Mouse (Mus musculus): ENCODE measurements at regions not wholly inside any gene's neighbourhood (a gene's known extent, or its start where the extent isn't known, plus 50 kb on each side); places are given as distances from the start of the nearest gene placed in this dataset.

DNA sequence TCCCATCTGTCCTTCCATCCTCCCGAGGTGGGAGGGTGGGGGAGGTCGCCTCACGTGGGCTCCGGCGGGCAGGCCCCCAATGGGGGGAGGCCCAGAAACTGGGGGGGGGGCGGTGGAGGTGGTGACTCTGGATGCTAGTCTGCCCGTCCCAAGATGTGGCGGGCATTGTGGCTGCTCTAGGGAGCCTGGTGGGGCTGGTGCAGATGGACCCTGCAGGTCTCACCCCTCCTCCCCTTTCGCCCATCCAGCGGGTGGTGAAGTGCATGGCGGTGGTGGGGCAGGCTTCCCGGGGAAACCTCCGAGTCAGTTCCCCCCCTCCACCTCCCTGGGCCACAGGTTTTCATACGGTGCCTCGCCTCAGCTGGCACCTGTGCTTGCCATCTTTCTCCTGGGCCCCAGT lies 88.6 kb downstream of the Inhba start:
- Histone ChIP-seq H3K9ac (replicated peaks) (no peak overlapping the region), H3K36me3 (no peaks in the 10 kb centered on the region), H3K4me3 (replicated peaks) (no peak overlapping the region), H3K27ac (no peak overlapping the region), H3K27me3 (no peaks in the 10 kb centered on the region), H3K4me2 (replicated peaks) (no peak overlapping the region), H3K9me3 (no peaks in the 10 kb centered on the region), H3K4me1 (replicated peaks) (no peaks in the 10 kb centered on the region)
- 85% methylated on average over 15 of the region's 15 CpGs for WGBS
- ATAC-seq: no peak

DNA sequence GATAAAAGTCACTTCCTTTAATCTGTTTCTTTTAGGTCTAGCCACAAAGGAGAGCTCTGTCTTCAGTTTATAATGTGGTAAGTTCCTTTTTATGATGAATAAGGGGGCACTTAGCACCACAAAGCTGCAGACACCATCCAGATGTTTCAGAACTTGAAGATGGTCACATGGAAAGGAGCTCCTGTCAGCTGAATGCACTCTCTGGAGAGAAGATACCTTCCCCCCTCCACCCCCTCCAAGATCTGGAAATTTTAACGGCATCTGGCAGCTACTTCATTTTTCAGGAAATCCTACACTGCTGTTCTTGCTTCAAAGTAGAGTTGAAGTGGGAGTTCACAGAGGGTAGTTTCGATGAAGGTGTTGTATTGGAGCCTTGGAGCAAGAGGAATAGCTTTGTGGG lies 103.2 kb downstream of the Inhba start:
- Histone ChIP-seq H3K9ac (replicated peaks) (no peak overlapping the region), H3K27ac (no peak overlapping the region), H3K4me2 (replicated peaks) (no peak overlapping the region), H3K4me1 (replicated peaks) (no peaks in the 10 kb centered on the region), H3K36me3 (no peaks in the 10 kb centered on the region), H3K4me3 (replicated peaks) (no peak overlapping the region), H3K9me3 (no peaks in the 10 kb centered on the region), H3K27me3 (no peaks in the 10 kb centered on the region)
- ATAC-seq: no peak
- 78% methylated on average over 2 of the region's 2 CpGs for WGBS

DNA sequence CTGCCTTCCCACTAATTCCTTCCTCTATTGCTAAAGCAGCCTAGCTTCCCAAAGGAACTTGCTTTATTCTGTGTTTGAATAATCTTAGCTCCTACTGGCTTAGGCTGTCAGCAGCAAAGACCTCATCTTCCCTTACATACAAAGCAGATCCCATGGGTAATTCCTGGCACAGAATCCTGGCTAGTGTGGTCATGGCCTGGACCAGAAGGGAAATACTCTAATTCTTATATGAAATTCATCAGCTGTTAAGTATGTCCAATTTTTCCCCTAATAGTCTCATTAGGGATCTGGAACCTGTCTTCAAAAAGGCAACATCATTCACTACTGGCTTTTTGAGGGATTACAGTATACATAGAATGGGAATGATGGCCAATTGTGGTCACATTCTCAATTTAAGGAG lies 135.0 kb downstream of the Inhba start:
- no peaks in the 10 kb centered on the region for H3K9me3 ChIP-seq
- H3K27ac ChIP-seq: no peak overlapping the region
- ATAC-seq: no peak
- H3K27me3 ChIP-seq: no peaks in the 10 kb centered on the region
- H3K4me3 ChIP-seq (replicated peaks): no peak overlapping the region
- H3K4me1 ChIP-seq (replicated peaks): no peaks in the 10 kb centered on the region
- H3K9ac ChIP-seq (replicated peaks): no peak overlapping the region
- H3K36me3 ChIP-seq: no peaks in the 10 kb centered on the region
- H3K4me2 ChIP-seq (replicated peaks): no peak overlapping the region

DNA sequence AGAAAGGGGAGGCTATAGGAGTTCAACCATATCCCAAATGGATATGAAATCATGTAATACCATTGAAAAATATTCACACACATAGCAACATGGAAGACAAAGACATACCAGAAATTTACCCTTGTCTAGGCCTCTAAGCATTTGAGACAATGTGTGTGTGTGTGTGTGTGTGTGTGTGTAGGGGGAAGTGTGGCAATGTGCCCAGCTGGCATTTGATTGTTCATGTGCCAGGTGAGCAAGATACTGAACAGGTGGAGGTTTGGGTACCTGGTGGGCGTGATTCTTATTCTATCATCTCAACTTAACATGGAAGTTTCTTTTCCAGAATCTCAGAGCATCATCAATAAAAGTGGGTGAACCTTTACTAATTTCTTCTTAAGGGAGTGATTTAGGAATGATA lies 143.3 kb downstream of the Inhba start:
- 79% methylated on average over 1 of the region's 1 CpGs for WGBS
- Histone ChIP-seq H3K4me3 (replicated peaks) (no peak overlapping the region), H3K36me3 (no peaks in the 10 kb centered on the region), H3K27me3 (no peaks in the 10 kb centered on the region), H3K9ac (replicated peaks) (no peak overlapping the region), H3K4me1 (replicated peaks) (no peaks in the 10 kb centered on the region), H3K27ac (no peak overlapping the region), H3K4me2 (replicated peaks) (no peak overlapping the region), H3K9me3 (no peaks in the 10 kb centered on the region)
- no peak for ATAC-seq

DNA sequence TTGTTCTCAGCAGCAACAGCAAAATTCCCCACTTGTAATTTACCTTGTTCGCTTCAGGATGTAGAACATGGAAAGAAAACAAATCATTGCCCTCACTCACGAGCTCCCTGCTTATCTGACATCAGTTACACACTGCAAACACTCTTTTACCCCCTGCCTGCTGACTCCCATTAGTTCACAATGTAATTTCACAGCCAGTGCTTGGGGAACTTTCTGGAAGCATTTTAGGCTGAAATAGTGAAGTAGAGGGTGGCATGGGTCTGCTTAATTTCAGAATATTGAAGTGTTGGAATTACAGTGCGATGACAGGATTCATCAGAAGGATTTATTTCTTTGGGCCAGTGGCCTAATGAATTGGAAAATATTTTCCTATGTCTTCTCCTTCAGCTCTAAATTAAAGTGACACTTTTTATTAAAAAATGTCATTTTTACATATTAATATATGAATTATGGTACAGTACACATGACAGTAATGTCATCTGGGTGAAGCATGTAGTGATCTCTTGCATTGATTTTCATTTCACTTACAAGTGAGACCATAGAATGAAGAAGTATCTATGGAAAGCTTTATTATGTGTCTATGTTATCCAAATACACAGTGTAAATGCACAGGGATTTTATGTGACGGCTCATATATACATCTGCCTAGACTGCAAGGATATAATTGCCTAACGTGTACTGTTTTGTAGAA lies 153.7 kb downstream of the Inhba start:
- H3K27ac ChIP-seq: no peak overlapping the region
- 84% methylated on average over 5 of the region's 5 CpGs for WGBS
- ATAC-seq: no peak

DNA sequence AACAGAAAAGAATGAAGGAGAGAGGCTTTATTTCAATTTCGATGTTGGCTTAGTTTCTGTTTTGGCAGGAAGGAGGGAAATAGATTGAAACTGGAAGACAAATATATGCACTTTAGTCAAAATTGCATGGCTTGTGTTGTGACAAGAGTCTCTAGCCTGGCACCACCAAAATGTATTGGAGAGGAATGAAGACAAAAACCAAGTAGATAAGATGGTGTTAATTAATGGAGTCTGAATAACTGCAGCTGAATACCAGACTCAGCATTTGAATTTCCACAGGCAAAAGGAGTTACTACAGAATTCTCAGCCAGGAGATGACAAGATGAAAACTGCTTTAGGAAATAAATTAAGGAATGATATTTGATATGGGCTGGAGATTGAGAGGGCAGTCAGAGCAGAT lies 185.0 kb downstream of the Inhba start:
- Histone ChIP-seq H3K27me3 (no peaks in the 10 kb centered on the region), H3K36me3 (no peaks in the 10 kb centered on the region), H3K27ac (no peak overlapping the region), H3K4me2 (replicated peaks) (no peak overlapping the region), H3K9ac (replicated peaks) (no peak overlapping the region), H3K9me3 (no peaks in the 10 kb centered on the region), H3K4me1 (replicated peaks) (no peaks in the 10 kb centered on the region), H3K4me3 (replicated peaks) (no peak overlapping the region)
- ATAC-seq: no peak
- WGBS: 91% methylated on average over 1 of the region's 1 CpGs

More for the DNA sequence above, 153.7 kb downstream of the Inhba start:
- no peaks in the 10 kb centered on the region for H3K27me3 ChIP-seq
- no peak overlapping the region for H3K9ac ChIP-seq (replicated peaks)
- H3K4me3 ChIP-seq (replicated peaks): no peak overlapping the region
- no peaks in the 10 kb centered on the region for H3K4me1 ChIP-seq (replicated peaks)
- H3K36me3 ChIP-seq: no peaks in the 10 kb centered on the region
- no peak overlapping the region for H3K4me2 ChIP-seq (replicated peaks)
- no peaks in the 10 kb centered on the region for H3K9me3 ChIP-seq

DNA sequence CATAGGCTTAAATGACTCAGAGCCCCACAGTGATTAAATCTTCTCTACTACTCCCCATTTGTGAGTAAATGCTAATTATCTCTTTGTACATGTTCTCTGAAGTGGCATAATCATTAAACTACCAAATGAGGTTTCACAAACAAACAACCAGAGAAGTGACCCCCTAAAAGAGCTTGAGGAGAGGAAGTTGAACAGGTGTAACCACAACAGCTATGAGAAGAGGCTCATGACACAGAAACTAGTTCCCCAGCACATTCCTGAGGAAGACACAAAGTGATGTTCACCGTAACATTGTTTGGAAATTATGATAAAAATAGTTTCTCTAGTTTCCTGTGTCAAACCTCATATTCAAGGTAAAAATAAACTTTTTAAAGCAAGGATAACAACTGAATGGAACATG lies 188.4 kb downstream of the Inhba start:
- Histone ChIP-seq H3K4me2 (replicated peaks) (no peak overlapping the region), H3K27me3 (no peaks in the 10 kb centered on the region), H3K27ac (no peak overlapping the region), H3K9me3 (no peaks in the 10 kb centered on the region), H3K36me3 (no peaks in the 10 kb centered on the region), H3K9ac (replicated peaks) (no peak overlapping the region), H3K4me3 (replicated peaks) (no peak overlapping the region), H3K4me1 (replicated peaks) (no peaks in the 10 kb centered on the region)
- 96% methylated on average over 1 of the region's 1 CpGs for WGBS
- no peak for ATAC-seq

DNA sequence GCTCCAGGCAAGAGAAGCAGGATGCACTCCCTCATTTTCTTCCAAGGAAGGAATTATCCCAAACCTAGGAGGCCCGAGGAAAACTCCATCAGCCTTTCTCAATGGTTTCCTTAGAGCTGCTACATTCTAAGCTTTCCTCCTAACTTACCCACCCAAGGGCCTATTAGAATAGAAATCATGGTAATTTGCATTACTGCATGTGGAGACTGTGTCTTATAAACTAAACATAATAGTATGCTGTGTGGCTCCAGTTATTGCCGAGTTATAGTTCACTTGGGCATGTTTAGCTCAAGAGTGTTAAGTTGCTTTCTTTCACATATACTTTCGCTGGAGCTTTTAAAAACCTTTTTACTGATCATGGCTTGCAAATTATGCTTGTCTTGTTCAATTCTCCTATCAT lies 191.5 kb downstream of the Inhba start:
- Histone ChIP-seq H3K4me2 (replicated peaks) (no peak overlapping the region), H3K27ac (no peak overlapping the region), H3K4me1 (replicated peaks) (no peaks in the 10 kb centered on the region), H3K9ac (replicated peaks) (no peak overlapping the region), H3K36me3 (no peaks in the 10 kb centered on the region), H3K9me3 (no peaks in the 10 kb centered on the region), H3K27me3 (no peaks in the 10 kb centered on the region), H3K4me3 (replicated peaks) (no peak overlapping the region)
- 83% methylated on average over 3 of the region's 3 CpGs for WGBS
- ATAC-seq: no peak

DNA sequence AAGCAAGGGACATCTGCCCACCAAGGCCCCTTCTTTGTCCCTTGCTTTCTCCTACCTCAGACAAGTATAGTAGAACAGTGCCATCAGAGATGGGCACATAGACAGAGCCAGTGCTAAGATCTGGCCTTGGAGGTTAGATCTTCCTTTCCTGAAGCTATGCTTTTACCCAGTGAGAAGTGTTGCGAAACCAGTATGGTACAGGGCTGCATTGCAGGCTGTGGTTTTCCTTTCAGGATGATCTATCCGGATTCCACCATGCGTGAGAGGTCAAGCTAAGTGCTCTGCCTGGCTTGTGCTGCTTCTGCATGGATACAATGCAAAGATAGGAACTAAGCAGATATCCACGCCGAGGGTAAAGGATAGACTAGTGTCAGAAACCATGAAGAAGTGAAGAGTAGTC lies 192.4 kb downstream of the Inhba start:
- no peak overlapping the region for H3K4me3 ChIP-seq (replicated peaks)
- 95% methylated on average over 5 of the region's 5 CpGs for WGBS
- H3K27me3 ChIP-seq: no peaks in the 10 kb centered on the region
- H3K27ac ChIP-seq: no peak overlapping the region
- ATAC-seq: no peak
- H3K9me3 ChIP-seq: no peaks in the 10 kb centered on the region
- no peak overlapping the region for H3K4me2 ChIP-seq (replicated peaks)
- no peak overlapping the region for H3K9ac ChIP-seq (replicated peaks)
- H3K4me1 ChIP-seq (replicated peaks): no peaks in the 10 kb centered on the region
- H3K36me3 ChIP-seq: no peaks in the 10 kb centered on the region

DNA sequence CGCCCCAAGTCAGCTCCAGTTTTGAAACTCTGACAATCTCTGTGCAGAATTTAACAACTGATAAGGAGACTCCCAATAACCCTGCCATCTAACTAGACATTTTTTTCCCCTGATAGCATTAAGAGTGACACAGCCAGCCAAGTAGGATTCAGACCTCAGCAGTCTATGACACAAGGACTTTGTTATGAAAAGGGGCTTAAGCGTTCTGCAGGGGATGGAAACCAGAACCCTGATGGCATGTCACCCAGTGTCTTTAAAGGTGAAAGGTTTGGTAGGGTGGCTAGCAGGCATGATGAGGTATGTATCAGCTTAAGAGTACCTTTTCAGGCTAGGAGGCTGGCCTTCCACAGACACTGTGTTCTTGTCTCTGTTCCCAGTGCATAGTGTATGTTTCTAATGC lies 199.8 kb downstream of the Inhba start:
- Histone ChIP-seq H3K27ac (no peak overlapping the region), H3K4me2 (replicated peaks) (no peak overlapping the region), H3K36me3 (no peaks in the 10 kb centered on the region), H3K9me3 (no peaks in the 10 kb centered on the region), H3K4me1 (replicated peaks) (no peaks in the 10 kb centered on the region), H3K9ac (replicated peaks) (no peak overlapping the region), H3K4me3 (replicated peaks) (no peak overlapping the region), H3K27me3 (no peaks in the 10 kb centered on the region)
- WGBS: 80% methylated on average over 2 of the region's 2 CpGs
- no peak for ATAC-seq

DNA sequence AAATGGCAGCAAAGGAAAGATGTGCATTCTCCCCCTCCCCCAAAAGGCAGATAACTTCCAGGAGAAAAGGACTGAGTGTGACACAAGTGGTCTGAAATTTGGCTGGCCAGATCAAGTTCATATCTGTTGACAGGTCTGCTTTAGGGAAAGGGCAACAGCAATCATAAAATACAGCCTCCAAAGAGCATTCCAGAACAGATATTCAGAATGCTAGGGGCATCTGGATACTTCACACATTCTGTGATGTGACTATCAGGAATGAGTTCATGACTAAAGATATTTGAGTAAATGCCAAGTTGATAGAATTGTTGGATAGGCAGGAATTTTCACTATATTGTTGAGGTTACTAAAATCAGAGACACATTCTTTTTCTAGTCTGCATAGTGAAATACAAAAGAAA lies 208.2 kb downstream of the Inhba start:
- no peak overlapping the region for H3K27ac ChIP-seq
- no peaks in the 10 kb centered on the region for H3K4me1 ChIP-seq (replicated peaks)
- no peaks in the 10 kb centered on the region for H3K9me3 ChIP-seq
- no peak overlapping the region for H3K4me2 ChIP-seq (replicated peaks)
- H3K36me3 ChIP-seq: no peaks in the 10 kb centered on the region
- no peak overlapping the region for H3K9ac ChIP-seq (replicated peaks)
- no peaks in the 10 kb centered on the region for H3K27me3 ChIP-seq
- no peak for ATAC-seq
- no peak overlapping the region for H3K4me3 ChIP-seq (replicated peaks)

DNA sequence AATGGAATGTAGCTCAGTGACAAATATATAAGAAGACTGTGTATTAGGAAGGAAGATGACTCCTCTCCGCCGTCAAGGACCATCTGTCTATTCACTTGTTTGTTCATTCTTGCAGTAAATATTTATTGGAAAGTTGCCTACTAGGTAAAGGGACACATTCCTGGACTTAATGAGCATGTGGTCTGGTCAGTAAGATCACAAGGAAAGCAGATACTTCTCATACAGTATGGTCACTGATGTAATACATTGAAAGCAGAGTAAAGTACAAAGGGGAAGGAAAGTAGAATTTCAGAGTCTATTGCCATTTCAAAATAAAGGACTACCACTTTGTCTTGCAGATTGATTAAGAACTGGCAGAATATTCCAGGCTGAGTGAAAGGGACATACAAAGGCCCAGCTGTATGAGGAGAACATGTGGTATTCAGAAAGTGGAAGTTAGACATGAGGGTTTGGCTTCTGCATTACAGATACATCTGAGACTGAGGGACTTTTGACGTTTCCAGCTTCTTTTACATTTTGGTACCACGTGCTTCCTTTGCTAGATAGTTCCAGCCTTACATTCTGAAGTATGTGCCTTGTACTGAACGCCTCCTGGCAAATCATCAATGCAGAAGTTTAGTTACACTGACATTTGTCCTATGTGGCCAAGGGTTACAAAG lies 211.4 kb downstream of the Inhba start:
- WGBS: 76% methylated on average over 5 of the region's 5 CpGs
- no peaks in the 10 kb centered on the region for H3K9me3 ChIP-seq

DNA sequence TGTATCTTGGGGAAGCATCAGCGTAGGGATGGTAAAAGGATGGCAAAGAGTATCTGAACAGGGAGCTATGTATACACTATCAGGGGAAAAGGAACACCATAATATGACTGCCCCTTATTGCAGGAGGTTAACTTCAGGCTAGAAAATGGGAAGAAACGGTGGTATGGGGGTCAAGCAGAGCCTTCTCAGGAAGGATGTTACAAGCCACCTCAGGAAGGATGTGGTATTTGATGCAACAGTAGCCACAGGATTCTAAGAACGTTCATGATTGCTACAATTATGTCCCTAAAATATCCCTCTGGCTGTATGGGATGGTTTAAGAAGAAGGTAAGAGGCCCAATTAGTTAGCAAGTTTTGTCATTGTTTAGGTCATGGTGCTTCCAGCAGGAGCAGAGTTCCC lies 249.5 kb downstream of the Inhba start:
- H3K4me2 ChIP-seq (replicated peaks): no peak overlapping the region
- 84% methylated on average over 3 of the region's 3 CpGs for WGBS
- H3K4me1 ChIP-seq (replicated peaks): no peaks in the 10 kb centered on the region
- H3K27me3 ChIP-seq: no peaks in the 10 kb centered on the region
- H3K9ac ChIP-seq (replicated peaks): no peak overlapping the region
- no peak overlapping the region for H3K4me3 ChIP-seq (replicated peaks)
- H3K9me3 ChIP-seq: no peaks in the 10 kb centered on the region
- H3K36me3 ChIP-seq: no peaks in the 10 kb centered on the region
- ATAC-seq: no peak
- H3K27ac ChIP-seq: no peak overlapping the region

More for the DNA sequence above, 211.4 kb downstream of the Inhba start:
- no peak for ATAC-seq
- Histone ChIP-seq H3K4me1 (replicated peaks) (no peaks in the 10 kb centered on the region), H3K9ac (replicated peaks) (no peak overlapping the region), H3K4me3 (replicated peaks) (no peak overlapping the region), H3K27ac (no peak overlapping the region), H3K4me2 (replicated peaks) (no peak overlapping the region), H3K36me3 (no peaks in the 10 kb centered on the region), H3K27me3 (no peaks in the 10 kb centered on the region)

Measured in midbrain, embryonic 13.5 days (tissue).